Mouse (Mus musculus) E14TG2a.4 (cell line): ENCODE results near the gene Rsrp1.

ENCODE experiments used
- H3K27me3 ChIP-seq: 2 replicates; pipeline ENCODE4 v1.6.1; 2014; ENCODE audit warnings: low read length, control low read depth; ENCODE audit not compliant: insufficient read depth
- H3K36me3 ChIP-seq: 2 replicates; pipeline ENCODE4 v1.6.1; 2014; ENCODE audit warnings: low read length, control low read depth; ENCODE audit not compliant: insufficient read depth
- H3K4me1 ChIP-seq: replicated peaks from 2 replicates; pipeline ENCODE4 v1.6.1; 2014; ENCODE audit warnings: low read depth, low read length, control low read depth
- H3K4me3 ChIP-seq: replicated peaks from 2 replicates; pipeline ENCODE4 v1.5.1; 2014; ENCODE audit warnings: mild to moderate bottlenecking, low read length
- H3K9me3 ChIP-seq: 2 replicates; pipeline ENCODE4 v1.6.1; 2014; ENCODE audit warnings: low read length, control low read depth
- CTCF ChIP-seq: conservative IDR thresholded peaks from 2 replicates; pipeline ENCODE4 v1.5.1; 2014; ENCODE audit warnings: low read length
- NANOG ChIP-seq: IDR thresholded peaks from 2 replicates; pipeline ENCODE4 v1.6.1; 2014; ENCODE audit warnings: borderline replicate concordance, low read length, mixed read lengths
- POU5F1 ChIP-seq: IDR thresholded peaks from 2 replicates; pipeline ENCODE4 v1.6.1; 2014; ENCODE audit warnings: low read length, borderline replicate concordance

The Rsrp1 gene

GRCm38 (mm10) chr4:134975261-134975928 lies 52.0 kb downstream of the Rsrp1 start:
- H3K36me3 ChIP-seq, result no peaks in the 10 kb centered on the region
- H3K9me3 ChIP-seq, result 0 out of 2 replicates have a peak, but pooled peaks cover 5% of the 10 kb centered on the region
- no peak for TF ChIP-seq POU5F1
- peak; percentile 83 for TF ChIP-seq CTCF

GRCm38 (mm10) chr4:134975929-134976308 lies 52.5 kb downstream of the Rsrp1 start:
- Histone ChIP-seq H3K9me3 (0 out of 2 replicates have a peak, but pooled peaks cover 5% of the 10 kb centered on the region), H3K4me3 (no peak overlapping the region), H3K4me1 (peaks cover 27% of the 10 kb centered on the region), H3K36me3 (no peaks in the 10 kb centered on the region), H3K27me3 (peaks cover 19% of the 10 kb centered on the region)
- TF ChIP-seq CTCF (no peak), NANOG (no peak), POU5F1 (no peak)

More at GRCm38 (mm10) chr4:134975261-134975928, 52.0 kb downstream of the Rsrp1 start:
- Histone ChIP-seq H3K4me1 (peaks cover 22% of the 10 kb centered on the region), H3K27me3 (peaks cover 25% of the 10 kb centered on the region), H3K4me3 (no peak overlapping the region)
